Comparison of ENCODE assay signal across 24 mouse cellular contexts in genomic region chr3:32890174-32890573, GRCm38 (mm10).
"Had no signal": no experiment of that assay in that cellular context is flagged by ENCODE, and none has a peak within 500 bp of the region (broad histone marks: within the 10 kb centered on the region; RNA-seq: fewer than 3 reads in every experiment).

No protein-coding gene starts in this region.

- H3K4me3 ChIP-seq: embryonic facial prominence, embryonic 10.5 days; embryonic facial prominence, embryonic 12.5 days; embryonic facial prominence, embryonic 13.5 days; embryonic facial prominence, embryonic 15.5 days; erythroblast, embryonic 14.5 days; forebrain, embryonic 10.5 days; forebrain, embryonic 12.5 days; forebrain, embryonic 13.5 days; forebrain, embryonic 15.5 days; heart, adult 2 months; heart, embryonic 10.5 days had no signal

- H3K27ac ChIP-seq: embryonic facial prominence, embryonic 10.5 days; embryonic facial prominence, embryonic 12.5 days; embryonic facial prominence, embryonic 13.5 days; embryonic facial prominence, embryonic 15.5 days; forebrain, embryonic 10.5 days; forebrain, embryonic 12.5 days; forebrain, embryonic 13.5 days; forebrain, embryonic 15.5 days; heart, embryonic 10.5 days had no signal

- DNase-seq: cerebellum, adult 18-20 months; cerebellum, adult 2 months; cerebellum, adult 8-10 months; cerebellum, adult 9-10 months; cerebellum, adult 9-11 months; cerebellum, postnatal 10 days; cerebellum, postnatal 14 days; cerebellum, postnatal 25 days; cerebellum, postnatal 36 days; embryo, embryonic 11 days; forebrain, postnatal 0 days; gastrocnemius, postnatal 10 days; gastrocnemius, postnatal 36 days; heart, adult 2 months had no signal
